In genomic region chr16:87930519-87930918, GRCm38 (mm10) we compare ENCODE assay signal across 25 mouse cellular contexts.
"Had no signal": no experiment of that assay in that cellular context is flagged by ENCODE, and none has a peak within 500 bp of the region (broad histone marks: within the 10 kb centered on the region; RNA-seq: fewer than 3 reads in every experiment).

No protein-coding gene starts in this region.

- H3K27me3 ChIP-seq: heart, embryonic 12.5 days; hindbrain, embryonic 12.5 days; intestine, embryonic 15.5 days; limb, embryonic 13.5 days; limb, embryonic 15.5 days; liver, embryonic 12.5 days had no signal

- ATAC-seq: hindbrain, embryonic 16.5 days; intestine, embryonic 15.5 days; intestine, postnatal 0 days; liver, embryonic 12.5 days had no signal

- DNase-seq: gastrocnemius, adult 2 months; gastrocnemius, postnatal 10 days; gastrocnemius, postnatal 25 days; heart, adult 18-20 months; heart, postnatal 10 days; heart, postnatal 4 days; kidney, adult 18-20 months; kidney, adult 8-10 months; kidney, postnatal 10 days; kidney, postnatal 25 days; kidney, postnatal 4 days had no signal

- H3K36me3 ChIP-seq: heart, embryonic 10.5 days; heart, embryonic 12.5 days; hindbrain, embryonic 10.5 days; hindbrain, embryonic 12.5 days; intestine, embryonic 15.5 days; limb, embryonic 13.5 days; limb, embryonic 15.5 days; liver, embryonic 12.5 days had no signal

- H3K4me1 ChIP-seq: heart, embryonic 10.5 days; heart, embryonic 12.5 days; hindbrain, embryonic 10.5 days; hindbrain, embryonic 12.5 days; intestine, embryonic 15.5 days; limb, embryonic 13.5 days; limb, embryonic 15.5 days; liver, embryonic 12.5 days had no signal

- H3K27ac ChIP-seq: gastrocnemius, adult 2 months; heart, embryonic 10.5 days; hindbrain, embryonic 10.5 days; hindbrain, embryonic 12.5 days; hindbrain, embryonic 14.5 days; intestine, embryonic 15.5 days; layer of hippocampus, adult 2 months; left cerebral cortex, adult 2 months; limb, embryonic 13.5 days; limb, embryonic 15.5 days; liver, embryonic 12.5 days; liver, embryonic 14.5 days had no signal

- H3K9me3 ChIP-seq: heart, embryonic 10.5 days; heart, embryonic 12.5 days; hindbrain, embryonic 10.5 days; hindbrain, embryonic 12.5 days; intestine, embryonic 15.5 days; limb, embryonic 13.5 days; limb, embryonic 15.5 days; liver, embryonic 12.5 days had no signal

- H3K4me3 ChIP-seq: gastrocnemius, adult 2 months; heart, embryonic 10.5 days; heart, embryonic 12.5 days; hindbrain, embryonic 10.5 days; hindbrain, embryonic 12.5 days; intestine, embryonic 15.5 days; layer of hippocampus, adult 2 months; left cerebral cortex, adult 2 months; limb, embryonic 13.5 days; limb, embryonic 15.5 days; liver, embryonic 12.5 days had no signal
